Mouse (Mus musculus): ENCODE measurements at regions not wholly inside any gene's neighbourhood (a gene's known extent, or its start where the extent isn't known, plus 50 kb on each side); places are given as distances from the start of the nearest gene placed in this dataset.

- DNase-seq (ENCODE audit: low spot score): peak; percentile 74
Measured at GRCm38 (mm10) chr4:32074399-32075296, 110.8 kb downstream of the Map3k7 start.

DNA sequence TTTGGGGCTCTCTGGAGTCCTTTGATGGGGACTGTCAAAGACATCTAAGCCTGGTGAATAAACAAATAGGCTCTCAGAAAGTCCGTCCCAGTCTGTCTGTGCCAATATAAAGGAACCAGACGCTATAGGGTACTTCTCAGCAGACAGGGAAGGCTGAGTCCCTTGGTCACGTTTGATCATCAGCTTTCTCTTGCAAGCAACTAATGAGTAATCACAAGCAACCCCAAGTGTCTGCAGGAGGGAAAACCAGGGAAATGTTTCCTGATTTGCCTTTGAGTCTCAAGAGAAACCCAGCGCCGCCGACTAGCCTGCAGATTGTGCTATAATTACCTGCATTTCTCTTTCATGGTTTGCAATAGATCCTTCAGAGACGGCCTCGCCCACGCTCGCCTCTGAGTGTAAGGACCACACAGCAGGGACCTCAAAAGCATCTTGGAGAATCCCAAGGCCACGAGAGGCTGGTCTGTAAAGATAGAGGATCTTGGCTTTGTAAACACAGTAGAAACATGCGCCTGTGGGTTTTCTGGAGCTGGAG lies 112.6 kb downstream of the Map3k7 start:
- no peak for DNase-seq (ENCODE audit: low spot score)

GRCm38 (mm10) chr4:32083456-32083855 lies 119.6 kb downstream of the Map3k7 start:
- DNase-seq (ENCODE audit: low spot score): no peak

DNA sequence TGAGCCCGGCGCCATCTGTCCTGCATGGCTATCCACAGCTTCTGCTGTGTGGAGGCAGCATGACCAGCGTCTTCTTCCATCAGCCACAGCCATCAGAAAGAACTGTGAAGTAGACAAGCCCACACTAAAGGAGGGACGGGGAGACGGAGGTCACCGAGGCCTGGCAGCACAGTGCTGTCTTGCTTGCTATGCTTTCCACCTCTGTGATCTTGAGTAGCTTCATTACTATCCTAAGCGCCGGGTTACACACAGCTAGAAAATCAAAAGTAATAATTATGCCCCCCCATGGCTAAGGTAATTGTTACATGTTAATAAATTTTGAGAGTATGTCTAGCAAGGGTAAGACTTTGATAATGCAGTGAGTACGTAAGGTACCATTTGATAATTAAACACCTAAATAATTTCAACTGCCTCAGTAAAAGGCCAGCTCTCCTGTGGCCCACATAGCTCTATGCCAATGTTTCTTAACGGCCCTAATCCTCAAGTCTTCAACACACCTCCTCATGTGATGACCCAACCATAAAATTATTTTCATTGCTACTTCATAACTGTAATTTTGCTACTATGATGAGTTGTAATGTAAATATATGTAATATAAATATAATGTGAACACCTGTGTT lies 120.5 kb downstream of the Map3k7 start:
- DNase-seq (ENCODE audit: low spot score): no peak

DNA sequence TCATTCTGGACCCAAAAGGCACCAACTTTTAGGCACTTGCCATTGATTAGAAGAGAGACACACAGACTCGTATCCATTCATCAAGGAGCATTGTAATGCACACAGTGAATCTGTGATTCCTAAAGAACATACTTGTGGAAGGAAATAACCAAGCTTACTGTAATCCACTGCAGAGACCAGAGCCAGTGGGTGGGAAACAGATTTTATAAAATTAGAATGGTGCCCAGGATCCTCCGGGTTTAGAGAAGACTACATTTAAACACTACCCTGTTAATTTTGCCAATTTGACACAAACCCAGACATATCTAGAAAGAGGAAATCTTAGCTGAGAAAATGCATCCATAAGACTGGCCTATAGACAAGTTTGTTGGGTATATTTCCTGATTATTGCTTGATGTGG lies 121.1 kb downstream of the Map3k7 start:
- no peak for DNase-seq (ENCODE audit: low spot score)

DNA sequence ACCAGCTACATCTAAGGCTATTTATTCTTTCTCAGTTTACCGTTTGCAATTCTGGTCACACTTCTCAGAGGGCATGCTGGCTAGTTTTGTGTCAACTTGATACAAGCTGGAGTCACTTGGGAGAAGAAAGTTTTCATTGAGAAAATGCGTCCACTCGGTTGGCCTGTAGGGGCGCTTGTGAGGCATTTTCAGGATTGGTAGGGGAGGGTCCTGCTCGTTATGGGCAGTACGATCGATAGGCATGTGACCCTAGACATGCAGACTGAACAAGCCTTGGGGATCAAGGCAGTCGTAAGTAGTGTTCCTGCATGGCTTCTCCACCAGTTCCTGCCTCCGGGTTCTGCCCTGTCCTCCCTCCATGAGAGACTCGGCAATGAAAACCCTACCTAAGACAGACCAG lies 127.2 kb downstream of the Map3k7 start:
- DNase-seq (ENCODE audit: low spot score): no peak

DNA sequence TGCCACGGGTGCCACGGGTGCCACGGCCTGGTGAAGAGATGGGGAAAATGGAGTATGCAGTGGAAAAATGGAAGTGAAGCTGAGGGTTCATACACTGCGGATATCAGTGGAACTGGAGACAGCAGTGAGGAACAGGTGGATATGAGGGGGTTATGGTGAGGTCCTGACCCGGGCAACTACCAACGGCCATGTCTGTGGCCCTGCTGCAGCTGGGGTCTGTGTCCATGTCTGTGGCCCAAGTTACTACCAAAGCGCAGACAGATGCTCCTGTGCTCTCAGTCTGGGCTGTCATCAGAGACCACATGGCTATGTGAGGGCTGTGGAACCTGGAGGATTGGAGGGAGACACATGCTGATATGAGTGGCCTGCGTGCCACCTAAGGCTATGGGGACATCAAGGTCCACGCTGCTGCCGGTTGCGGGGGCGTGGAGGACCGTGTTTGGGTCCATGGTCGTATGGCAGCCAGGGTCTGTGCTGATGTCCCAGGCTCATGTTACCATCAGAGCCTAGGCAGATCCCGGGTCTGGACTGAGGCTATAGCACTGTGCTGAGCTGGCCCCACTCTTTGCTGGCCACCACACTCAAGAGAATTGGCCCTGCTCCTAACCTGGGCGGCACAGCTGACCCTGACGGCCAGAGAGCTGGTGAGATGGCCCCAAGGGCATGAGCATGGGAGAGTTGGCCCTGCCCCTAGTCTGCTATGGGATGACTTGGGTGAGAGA lies 128.6 kb downstream of the Map3k7 start:
- DNase-seq (ENCODE audit: low spot score): no peak

- no peak for DNase-seq (ENCODE audit: low spot score)
Measured at GRCm38 (mm10) chr4:32098233-32098632, 134.3 kb downstream of the Map3k7 start.

DNA sequence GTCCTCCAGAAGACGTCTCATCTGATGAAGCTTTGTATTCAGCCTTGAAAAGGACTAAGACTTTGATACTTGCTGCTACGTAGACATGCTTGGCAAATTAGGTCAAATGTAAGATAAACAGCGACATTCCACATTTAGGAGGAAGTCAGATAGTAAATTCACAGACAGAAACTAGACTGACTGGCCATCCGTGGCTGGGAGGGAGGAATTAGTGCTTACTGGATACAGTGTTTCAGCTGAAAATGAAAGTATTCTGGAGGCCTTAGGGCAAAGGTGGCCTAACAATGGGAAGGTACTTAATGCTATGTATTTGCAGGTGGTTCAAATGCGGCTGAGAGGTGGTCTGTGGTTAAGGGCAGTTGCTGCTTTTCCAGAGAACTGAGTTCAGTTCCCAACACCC lies 137.1 kb downstream of the Map3k7 start:
- DNase-seq (ENCODE audit: low spot score): no peak

- DNase-seq (ENCODE audit: low spot score): no peak
Measured at GRCm38 (mm10) chr4:32106664-32107171, 131.9 kb upstream of the Bach2 start.

DNA sequence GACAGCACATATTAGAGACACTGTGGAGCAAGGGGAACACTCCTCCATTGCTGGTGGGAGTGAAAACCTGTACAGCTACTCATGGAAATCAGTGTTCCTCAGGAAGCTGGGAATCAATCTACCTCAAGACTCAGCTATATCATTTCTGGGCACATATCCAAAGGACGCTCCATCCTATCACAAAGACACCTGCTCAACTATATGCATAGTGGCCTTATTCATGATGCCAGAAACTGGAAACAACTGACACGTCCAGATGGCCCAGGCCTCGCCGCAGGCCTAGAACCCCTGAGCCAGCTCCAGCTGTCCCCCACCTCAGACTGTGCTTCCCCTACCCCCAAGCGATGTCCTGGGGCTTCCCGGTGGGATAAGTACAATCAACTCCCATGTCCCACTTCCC lies 116.3 kb upstream of the Bach2 start:
- DNase-seq (ENCODE audit: low spot score): no peak

DNA sequence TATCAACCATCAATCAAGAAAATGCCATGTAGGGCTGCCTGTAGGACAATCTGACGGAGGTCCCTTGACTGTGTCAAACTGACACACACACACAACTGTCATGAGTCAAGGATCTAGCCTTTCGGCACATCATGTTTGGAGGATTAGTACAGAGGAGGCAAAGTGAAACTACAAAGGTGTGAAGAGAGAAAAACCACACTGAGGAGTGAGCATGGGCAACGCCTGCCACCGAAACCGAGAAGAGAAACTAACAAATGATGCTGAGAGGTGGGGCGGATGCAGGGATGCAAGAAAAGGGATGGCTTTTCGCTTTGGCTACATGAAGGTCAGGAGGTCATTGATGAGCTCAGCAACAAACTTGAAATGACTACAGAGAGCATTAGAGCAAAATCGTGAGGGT lies 111.8 kb upstream of the Bach2 start:
- DNase-seq (ENCODE audit: low spot score): no peak

GRCm38 (mm10) chr4:32130594-32130993 lies 108.0 kb upstream of the Bach2 start:
- DNase-seq (ENCODE audit: low spot score): no peak

DNA sequence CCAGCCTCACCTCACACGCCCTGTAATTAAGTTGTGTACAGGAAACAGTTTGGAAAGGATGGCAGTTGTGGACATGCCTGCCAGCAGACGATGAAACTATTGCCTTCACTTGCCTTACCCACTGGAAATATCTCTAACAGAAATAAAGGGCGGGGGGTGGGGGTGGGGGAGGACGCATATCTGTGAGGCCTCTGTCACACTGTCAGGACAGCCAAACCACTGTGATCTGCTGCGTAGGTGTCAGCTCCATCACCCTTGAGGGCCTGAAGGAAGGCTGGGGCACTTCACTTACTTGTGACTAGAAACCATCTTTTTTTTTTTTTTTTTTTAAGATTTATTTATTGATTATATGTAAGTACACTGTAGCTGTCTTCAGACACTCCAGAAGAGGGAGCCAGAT lies 106.8 kb upstream of the Bach2 start:
- no peak for DNase-seq (ENCODE audit: low spot score)

DNA sequence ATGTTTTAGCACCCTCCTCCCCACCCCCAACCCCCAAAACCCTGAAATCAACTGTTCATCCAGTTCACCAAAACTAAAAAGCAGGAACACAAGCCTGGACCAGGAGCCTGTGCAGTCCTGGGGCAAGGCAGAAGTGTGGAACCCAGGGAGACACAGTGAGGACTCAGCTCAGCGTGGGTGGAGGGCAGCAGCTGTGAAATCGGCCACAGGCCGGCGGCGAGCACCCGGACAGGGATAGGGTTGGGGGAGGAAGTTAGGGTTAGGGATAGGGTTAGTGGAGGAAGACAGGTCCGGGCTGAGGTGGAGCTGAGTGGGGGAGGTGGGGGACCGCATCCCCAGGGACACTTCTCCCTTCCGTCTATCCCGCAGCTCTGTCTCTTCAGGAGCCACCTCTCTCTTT lies 102.5 kb upstream of the Bach2 start:
- no peak for DNase-seq (ENCODE audit: low spot score)

DNA sequence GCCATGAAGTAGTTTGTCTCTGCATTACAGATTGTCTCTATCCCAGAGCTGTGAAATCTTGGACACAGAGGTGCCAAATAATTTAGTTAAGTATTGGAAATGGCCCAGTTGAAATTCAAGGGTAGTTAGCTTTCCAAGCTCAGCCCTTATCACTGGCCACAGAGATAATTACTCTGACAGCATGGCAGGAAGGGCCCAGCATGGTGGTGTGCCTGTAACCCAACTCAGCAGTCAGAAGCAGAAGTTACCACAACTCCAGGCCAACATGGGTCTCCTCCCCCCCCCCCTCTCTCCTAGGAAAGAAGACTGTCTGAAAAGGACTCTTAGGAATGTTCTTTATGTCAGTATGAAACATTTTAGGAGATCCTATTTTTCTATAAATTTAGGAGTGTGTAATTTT lies 101.4 kb upstream of the Bach2 start:
- no peak for DNase-seq (ENCODE audit: low spot score)

GRCm38 (mm10) chr4:32137966-32138365 lies 100.6 kb upstream of the Bach2 start:
- no peak for DNase-seq (ENCODE audit: low spot score)

DNA sequence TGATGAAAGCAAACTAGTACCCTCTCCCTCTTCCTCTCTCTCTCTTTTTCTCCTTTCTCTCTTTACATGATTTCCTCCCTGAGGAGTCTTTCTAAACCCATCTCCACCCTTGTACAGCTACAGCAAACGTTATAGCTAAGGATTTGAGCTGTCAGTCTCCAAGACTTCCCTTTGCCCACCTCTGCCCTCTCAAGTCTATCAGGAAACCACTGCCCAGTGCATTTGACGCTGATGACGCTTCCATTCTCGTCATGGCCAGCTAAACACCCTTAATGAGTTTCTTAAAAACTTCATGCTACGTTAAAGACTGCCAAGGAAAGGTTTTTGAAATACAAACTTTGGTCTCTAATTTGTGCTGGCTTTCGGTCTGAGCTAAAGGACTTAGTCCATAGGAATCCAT lies 99.0 kb upstream of the Bach2 start:
- no peak for DNase-seq (ENCODE audit: low spot score)

DNA sequence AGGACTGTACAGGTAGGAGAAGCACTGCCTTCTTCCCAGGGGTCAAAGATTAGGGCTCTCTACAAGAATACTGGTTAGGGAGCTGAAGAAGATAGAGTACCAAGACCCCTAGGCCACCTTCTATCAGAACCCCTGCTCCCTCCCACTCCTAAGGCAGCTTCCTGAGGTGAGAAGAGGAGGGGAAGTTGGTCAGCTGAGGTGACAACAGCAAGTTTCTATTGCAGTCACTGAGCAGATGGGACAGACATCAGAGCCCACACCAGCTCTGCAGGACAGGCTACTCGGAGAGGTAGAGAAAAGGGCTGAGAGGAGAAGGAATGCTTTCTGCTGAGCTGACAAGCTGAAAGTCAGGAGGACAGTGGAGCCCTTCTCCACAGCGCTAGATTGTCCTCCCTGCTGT lies 98.5 kb upstream of the Bach2 start:
- DNase-seq (ENCODE audit: low spot score): no peak

- DNase-seq (ENCODE audit: low spot score): no peak
Measured at GRCm38 (mm10) chr4:32142198-32142597, 96.4 kb upstream of the Bach2 start.

DNA sequence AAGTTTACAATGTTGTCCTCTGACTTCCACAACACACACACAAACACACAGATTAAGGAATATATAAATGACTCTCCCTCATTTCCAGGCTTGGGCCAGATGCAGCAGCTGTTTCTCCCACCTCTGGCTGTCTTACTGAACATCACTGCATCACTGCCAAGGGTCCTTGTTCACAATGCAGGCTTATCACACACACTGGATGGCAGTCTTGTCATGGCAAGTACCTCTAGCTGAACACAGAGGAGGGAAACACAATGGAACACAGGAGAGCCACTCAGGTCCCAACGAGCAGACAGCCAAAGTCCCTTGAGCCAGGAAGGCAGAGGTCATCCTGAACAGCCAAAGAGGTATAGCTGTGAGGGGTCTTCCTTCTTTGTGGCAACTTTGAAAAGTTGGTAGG lies 91.5 kb upstream of the Bach2 start:
- DNase-seq (ENCODE audit: low spot score): no peak

DNA sequence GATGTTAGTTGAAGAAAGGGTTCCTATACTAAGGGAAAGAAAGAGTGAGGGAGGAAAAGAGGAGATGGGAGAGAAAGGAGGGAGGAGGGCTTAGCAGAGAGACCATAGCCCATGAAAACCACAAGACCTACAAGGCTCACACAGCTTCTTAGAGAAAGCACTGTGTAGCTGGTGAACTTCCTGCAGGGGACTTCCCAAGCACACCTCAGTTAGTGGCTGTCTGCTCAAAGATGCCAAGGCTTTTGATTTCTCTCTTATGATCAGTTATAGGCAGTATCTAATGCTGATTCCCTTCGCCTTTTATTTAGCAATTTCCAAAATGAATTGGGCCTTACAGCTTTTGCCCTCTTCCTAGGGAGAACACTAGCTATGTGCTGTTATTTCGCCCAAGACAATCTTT lies 90.0 kb upstream of the Bach2 start:
- DNase-seq (ENCODE audit: low spot score): no peak

DNA sequence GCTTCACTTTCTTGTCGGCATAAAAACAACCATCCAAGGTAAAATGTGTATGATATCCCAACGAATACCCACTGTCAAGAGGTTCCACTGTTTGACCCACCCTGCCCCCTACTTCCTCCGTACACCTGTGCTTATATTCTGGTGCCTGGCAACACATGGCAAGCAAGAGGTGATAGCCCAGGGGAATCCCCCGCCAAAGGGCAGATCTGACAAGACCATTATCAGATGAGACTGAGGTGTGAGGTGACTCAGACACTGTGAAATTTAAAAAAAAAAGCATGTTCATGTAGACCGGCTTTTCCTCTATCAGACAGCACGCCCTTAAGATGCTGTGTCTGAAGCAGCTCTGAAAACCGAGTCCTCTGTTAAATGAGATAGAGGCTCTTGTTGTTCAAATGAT lies 89.4 kb upstream of the Bach2 start:
- DNase-seq (ENCODE audit: low spot score): no peak

Measured in MN1 (cell line).